8 mouse cellular contexts compared by ENCODE assay signal in genomic region chr7:143463865-143464415, GRCm38 (mm10). TPM values are rescaled to one million over a fixed set of nuclear protein-coding genes. Genes with fewer than 3 reads are reported as not detected.
A peak's percentile ranks its signal among the peaks of the same experiment; 100 is the strongest.
DNase-seq lines count a peak whose midpoint lies in the region; ATAC-seq lines count a peak whose summit lies in the region.

No protein-coding gene starts in this region.

- H3K4me2 ChIP-seq in forebrain, embryonic 11.5 days (ENCODE audit: low read depth, low read length, severe bottlenecking) = no peak overlapping the region; the same call in 1 of the 2 replicates
- no peak overlapping the region for H3K4me2 ChIP-seq in forebrain, embryonic 12.5 days
- no peak overlapping the region; the same call in 1 of the 2 replicates for H3K4me2 ChIP-seq in hindbrain, embryonic 12.5 days (replicated peaks)

- H3K27ac ChIP-seq in forebrain, embryonic 11.5 days (ENCODE audit: low read depth, low read length) = no peak overlapping the region
- no peak overlapping the region for H3K27ac ChIP-seq in forebrain, embryonic 12.5 days
- H3K27ac ChIP-seq in hindbrain, embryonic 12.5 days = 0 out of 2 replicates have a peak overlapping the region, but pooled peaks have one; percentile 48

- H3K9me3 ChIP-seq in forebrain, embryonic 11.5 days (ENCODE audit: control insufficient read depth, low read length) = peaks cover 19% of the 10 kb centered on the region
- H3K9me3 ChIP-seq in forebrain, embryonic 12.5 days = peaks cover 24% of the 10 kb centered on the region
- peaks cover 24% of the 10 kb centered on the region for H3K9me3 ChIP-seq in hindbrain, embryonic 12.5 days (replicated peaks)

- no peak for ATAC-seq in forebrain, embryonic 11.5 days (replicated peaks; ENCODE audit: low FRiP score)
- ATAC-seq in forebrain, embryonic 12.5 days (ENCODE audit: low FRiP score) = no peak
- 0 out of 2 replicates have a peak, but pooled peaks have one; percentile 46 for ATAC-seq in frontal cortex, adult (ENCODE audit: low TSS enrichment)
- no peak for ATAC-seq in hindbrain, embryonic 12.5 days (ENCODE audit: low FRiP score)

- no peaks in the 10 kb centered on the region for H3K36me3 ChIP-seq in forebrain, embryonic 11.5 days (ENCODE audit: control insufficient read depth, insufficient read depth, low read length)
- H3K36me3 ChIP-seq in forebrain, embryonic 12.5 days (replicated peaks) = no peaks in the 10 kb centered on the region
- no peaks in the 10 kb centered on the region for H3K36me3 ChIP-seq in hindbrain, embryonic 12.5 days

- no peak overlapping the region; the same call in 1 of the 2 replicates for H3K9ac ChIP-seq in forebrain, embryonic 11.5 days (ENCODE audit: low read length)
- H3K9ac ChIP-seq in forebrain, embryonic 12.5 days = no peak overlapping the region
- H3K9ac ChIP-seq in hindbrain, embryonic 12.5 days = no peak overlapping the region

- peaks cover 24% of the 10 kb centered on the region for H3K27me3 ChIP-seq in forebrain, embryonic 11.5 days (ENCODE audit: control insufficient read depth, insufficient read depth, low read length)
- peaks cover 78% of the 10 kb centered on the region for H3K27me3 ChIP-seq in forebrain, embryonic 12.5 days
- peaks cover 10% of the 10 kb centered on the region; the same call in 1 of the 2 replicates for H3K27me3 ChIP-seq in hindbrain, embryonic 12.5 days

- no peak overlapping the region for H3K4me3 ChIP-seq in forebrain, embryonic 11.5 days (ENCODE audit: low read depth, low read length)
- H3K4me3 ChIP-seq in forebrain, embryonic 12.5 days (replicated peaks) = no peak overlapping the region
- H3K4me3 ChIP-seq in hindbrain, embryonic 12.5 days = no peak overlapping the region

- 35% methylated on average over 11 of the region's 11 CpGs for WGBS in forebrain, embryonic 11.5 days
- 39% methylated on average over 11 of the region's 11 CpGs for WGBS in forebrain, embryonic 12.5 days
- 38% methylated on average over 11 of the region's 11 CpGs for WGBS in hindbrain, embryonic 12.5 days

- peaks cover 23% of the 10 kb centered on the region for H3K4me1 ChIP-seq in forebrain, embryonic 11.5 days (replicated peaks; ENCODE audit: control insufficient read depth, insufficient read depth, low read length)
- peaks cover 54% of the 10 kb centered on the region for H3K4me1 ChIP-seq in forebrain, embryonic 12.5 days
- peaks cover 31% of the 10 kb centered on the region for H3K4me1 ChIP-seq in hindbrain, embryonic 12.5 days

- DNase-seq in forebrain, embryonic 11.5 days (ENCODE audit: low spot score) = peak; percentile 91
- peak; percentile 36 for DNase-seq in c-Kit-negative CD71-positive TER-119-positive erythroid progenitor cells, embryonic 14.5 days (ENCODE audit: low read depth, low spot score)
- DNase-seq in left cerebral cortex, postnatal 14 days (ENCODE audit: low spot score in 2 of 2) = peak; percentile 57 to 64
- DNase-seq in mesoderm, embryonic 11.5 days (ENCODE audit: low read depth, low spot score) = peak; percentile 86
- peak; percentile 42 to 47 for DNase-seq in spleen, postnatal 14 days (ENCODE audit: low spot score in 2 of 2)

- intact Hi-C loops in left cerebral cortex, postnatal 14 days (cut with DNase I) = loop anchor here (5.0 kb wide), 2 partner anchors 92 to 167 kb away; no protein-coding TSS in a partner anchor

RNA-seq across cellular contexts. Expression of gene Cdkn1c, which starts 3.1 kb away (rescaled TPM):
- polyA plus RNA-seq in forebrain, embryonic 11.5 days (2014; fragmentation: Nextera tagmentation; extraction: Ambion mirVana) = 372 and 435 TPM in 2 replicates
- 326 and 351 TPM in 2 replicates for polyA plus RNA-seq in forebrain, embryonic 12.5 days (2016; fragmentation: Nextera tagmentation; extraction: Ambion mirVana)
- polyA plus RNA-seq in hindbrain, embryonic 12.5 days (2016; fragmentation: Nextera tagmentation; extraction: Ambion mirVana) = 1,001 and 1,276 TPM in 2 replicates
- 10 to 100 TPM; 14.1 to 14.2 TPM for total RNA-seq in left cerebral cortex, postnatal 14 days (2021)

RNA-seq across cellular contexts. Expression of gene Slc22a18, which starts 9.6 kb away (rescaled TPM):
- polyA plus RNA-seq in forebrain, embryonic 11.5 days (2014; fragmentation: Nextera tagmentation; extraction: Ambion mirVana) = 0.20 and 0.29 TPM in 2 replicates
- polyA plus RNA-seq in forebrain, embryonic 12.5 days (2016; fragmentation: Nextera tagmentation; extraction: Ambion mirVana) = 0.26 and 0.27 TPM in 2 replicates
- polyA plus RNA-seq in hindbrain, embryonic 12.5 days (2016; fragmentation: Nextera tagmentation; extraction: Ambion mirVana) = 0.63 and 0.72 TPM in 2 replicates
- total RNA-seq in left cerebral cortex, postnatal 14 days (2021) = under 1 TPM; 0.42 to 0.62 TPM

RNA-seq across cellular contexts. Expression of gene Phlda2, which starts 39.0 kb away (rescaled TPM):
- polyA plus RNA-seq in forebrain, embryonic 11.5 days (2014; fragmentation: Nextera tagmentation; extraction: Ambion mirVana) = 1.2 and 2.3 TPM in 2 replicates
- 0.63 and 0.79 TPM in 2 replicates for polyA plus RNA-seq in forebrain, embryonic 12.5 days (2016; fragmentation: Nextera tagmentation; extraction: Ambion mirVana)
- 3.3 TPM in 2 replicates for polyA plus RNA-seq in hindbrain, embryonic 12.5 days (2016; fragmentation: Nextera tagmentation; extraction: Ambion mirVana)
- not detected for total RNA-seq in left cerebral cortex, postnatal 14 days (2021)

Comparison
In these comparisons a context has a peak if more than half of its experiments do, and no peak if none do; other contexts are left out.
1. DNase-seq: peak in every context shown above with its lines; median percentile 91 in forebrain, embryonic 11.5 days; 86 in mesoderm, embryonic 11.5 days; 60 in left cerebral cortex, postnatal 14 days; 44 in spleen, postnatal 14 days; 36 in c-Kit-negative CD71-positive TER-119-positive erythroid progenitor cells, embryonic 14.5 days.